Mouse (Mus musculus) limb, embryonic 11.5 days (tissue): ENCODE measurements around the gene Nmi. TPM values are rescaled to one million over a fixed set of nuclear protein-coding genes. Genes with fewer than 3 reads are reported as not detected.
"Not testable (repeated sequence)": the region's sequence is repeated elsewhere in the genome, so short reads cannot be mapped to it uniquely, and the experiment has no call there.

ENCODE experiments used
- ATAC-seq: fragments of 200-750 bp; cut with Nextera tagmentation; 2 replicates; pipeline ENCODE4 v1.8.0; 2017; ENCODE audit warnings: low read depth; ENCODE audit not compliant: insufficient number of reproducible peaks, low FRiP score, low TSS enrichment
- DNase-seq: peaks from one replicate; pipeline ENCODE4 v3.0.0-alpha.2; 2015; ENCODE audit warnings: low spot score
- H3K27ac ChIP-seq: fragments of 300-500 bp; sonication (generic); replicated peaks from 2 replicates; pipeline ENCODE4 v1.5.1; 2014; ENCODE audit warnings: low read depth, mild to moderate bottlenecking, low read length
- H3K27me3 ChIP-seq: fragments of 300-500 bp; sonication (generic); 2 replicates; pipeline ENCODE4 v1.6.1; 2014; ENCODE audit warnings: mild to moderate bottlenecking, low read length, mixed read lengths; ENCODE audit not compliant: control insufficient read depth, insufficient read depth
- H3K36me3 ChIP-seq: fragments of 300-500 bp; sonication (generic); 2 replicates; pipeline ENCODE4 v1.6.1; 2014; ENCODE audit warnings: mild to moderate bottlenecking, low read length, moderate library complexity, mixed read lengths; ENCODE audit not compliant: control insufficient read depth, insufficient read depth
- H3K4me1 ChIP-seq: fragments of 300-500 bp; sonication (generic); 2 replicates; pipeline ENCODE4 v1.6.1; 2014; ENCODE audit warnings: low read length, mixed read lengths; ENCODE audit not compliant: control insufficient read depth, insufficient read depth
- H3K4me2 ChIP-seq: fragments of 300-500 bp; sonication (generic); 2 replicates; pipeline ENCODE4 v1.6.1; 2014; ENCODE audit warnings: low read depth, mild to moderate bottlenecking, moderate library complexity; ENCODE audit not compliant: severe bottlenecking
- H3K4me3 ChIP-seq: fragments of 300-500 bp; sonication (generic); 2 replicates; pipeline ENCODE4 v1.5.1; 2014; ENCODE audit warnings: low read depth, low read length
- H3K9ac ChIP-seq: fragments of 300-500 bp; sonication (generic); 2 replicates; pipeline ENCODE4 v1.6.1; 2014; ENCODE audit warnings: mild to moderate bottlenecking, low read length
- H3K9me3 ChIP-seq: fragments of 300-500 bp; sonication (generic); 2 replicates; pipeline ENCODE4 v1.6.1; 2016; ENCODE audit warnings: low read length; ENCODE audit not compliant: control insufficient read depth
- WGBS: fragments of 180-500 bp; shearing (Covaris S2); extraction: QIAGEN DNeasy Blood & Tissue Kit; methylation state at CpG from one replicate; pipeline ENCODE4 v1.1.7; 2014; 5-methylcytosine and 5-hydroxymethylcytosine counted together
- polyA plus RNA-seq: library from polyadenylated mRNA; unstranded; fragments of >200 nt; fragmentation: Nextera tagmentation; extraction: Ambion mirVana; gene quantifications from 2 replicates; pipeline ENCODE4 v1.2.1, GENCODE M21; 2014

Nmi gene
- 8.3 and 8.9 TPM in 2 replicates for polyA plus RNA-seq

- Histone ChIP-seq H3K4me3 (peak within 1 kb of the TSS; percentile 55), H3K27me3 (no peaks in the 10 kb centered on the region), H3K27ac (no peak within 1 kb of the TSS; the same call in 1 of the 2 replicates), H3K9ac (peak within 1 kb of the TSS; percentile 63), H3K36me3 (no peaks in the 10 kb centered on the region), H3K4me1 (no peaks in the 10 kb centered on the region), H3K4me2 (peak within 1 kb of the TSS; percentile 60), H3K9me3 (no peaks in the 10 kb centered on the region)
- DNase-seq (peak; percentile 28), ATAC-seq (0 out of 2 replicates have a peak, but pooled peaks have one; percentile 44)
- WGBS, result 82% methylated on average over 9 of the region's 9 CpGs
Measured at GRCm38 (mm10) chr2:51973410-51973968, at the start of gene Nmi. Gene Nmi (minus strand): TSS chr2:51973494.

- ATAC-seq (no peak), DNase-seq (no peak)
- no peak overlapping the region for H3K4me3 ChIP-seq
- no peak overlapping the region for H3K4me2 ChIP-seq
- no peak overlapping the region for H3K9ac ChIP-seq
- WGBS, result 55% methylated on average over 7 of the region's 7 CpGs
- no peaks in the 10 kb centered on the region for H3K9me3 ChIP-seq
- H3K36me3 ChIP-seq, result no peaks in the 10 kb centered on the region
- H3K27me3 ChIP-seq, result no peaks in the 10 kb centered on the region
- no peaks in the 10 kb centered on the region for H3K4me1 ChIP-seq
- H3K27ac ChIP-seq, result no peak overlapping the region
Measured at GRCm38 (mm10) chr2:52016361-52016760, 43.1 kb upstream of the Nmi start.

- Histone ChIP-seq H3K4me2 (no peak overlapping the region), H3K27me3 (no peaks in the 10 kb centered on the region), H3K4me3 (no peak overlapping the region), H3K27ac (no peak overlapping the region), H3K36me3 (no peaks in the 10 kb centered on the region), H3K9ac (no peak overlapping the region), H3K4me1 (no peaks in the 10 kb centered on the region), H3K9me3 (no peaks in the 10 kb centered on the region)
- no peak for ATAC-seq
- DNase-seq, result no peak
- 79% methylated on average over 9 of the region's 9 CpGs for WGBS
Measured at GRCm38 (mm10) chr2:52013306-52013820, 40.1 kb upstream of the Nmi start.

GRCm38 (mm10) chr2:52011820-52012219, 38.5 kb upstream of the Nmi start:
- not testable (repeated sequence) for ATAC-seq, H3K4me3 ChIP-seq, H3K27me3 ChIP-seq, H3K4me2 ChIP-seq, H3K36me3 ChIP-seq, H3K27ac ChIP-seq, H3K9ac ChIP-seq, DNase-seq, H3K4me1 ChIP-seq, H3K9me3 ChIP-seq
- 77% methylated on average over 3 of the region's 3 CpGs for WGBS

GRCm38 (mm10) chr2:52006380-52006779, 33.1 kb upstream of the Nmi start:
- H3K4me1 ChIP-seq, result no peaks in the 10 kb centered on the region
- no peak for ATAC-seq
- H3K9ac ChIP-seq, result no peak overlapping the region
- 64% methylated on average over 3 of the region's 3 CpGs for WGBS
- no peaks in the 10 kb centered on the region for H3K9me3 ChIP-seq
- DNase-seq, result peak; percentile 25
- H3K27ac ChIP-seq, result no peak overlapping the region
- no peaks in the 10 kb centered on the region for H3K36me3 ChIP-seq
- no peak overlapping the region for H3K4me3 ChIP-seq
- H3K27me3 ChIP-seq, result no peaks in the 10 kb centered on the region
- no peak overlapping the region for H3K4me2 ChIP-seq

GRCm38 (mm10) chr2:52002299-52002698, 29.0 kb upstream of the Nmi start:
- not testable (repeated sequence) for H3K27ac ChIP-seq, H3K4me3 ChIP-seq, H3K9ac ChIP-seq, H3K9me3 ChIP-seq, H3K4me1 ChIP-seq, DNase-seq, H3K36me3 ChIP-seq, H3K27me3 ChIP-seq, H3K4me2 ChIP-seq, ATAC-seq
- 91% methylated on average over 10 of the region's 10 CpGs for WGBS

GRCm38 (mm10) chr2:52001521-52001920, 28.2 kb upstream of the Nmi start:
- 87% methylated on average over 8 of the region's 8 CpGs for WGBS
- H3K9me3 ChIP-seq, result no peaks in the 10 kb centered on the region
- ATAC-seq (no peak), DNase-seq (no peak)
- H3K4me1 ChIP-seq, result no peaks in the 10 kb centered on the region
- H3K36me3 ChIP-seq, result no peaks in the 10 kb centered on the region
- H3K4me2 ChIP-seq, result no peak overlapping the region
- H3K27ac ChIP-seq, result no peak overlapping the region
- no peak overlapping the region for H3K4me3 ChIP-seq
- no peaks in the 10 kb centered on the region for H3K27me3 ChIP-seq
- H3K9ac ChIP-seq, result no peak overlapping the region

GRCm38 (mm10) chr2:51999996-52000395, 26.7 kb upstream of the Nmi start:
- H3K36me3 ChIP-seq, result no peaks in the 10 kb centered on the region
- no peaks in the 10 kb centered on the region for H3K4me1 ChIP-seq
- H3K27ac ChIP-seq, result no peak overlapping the region
- ATAC-seq (no peak), DNase-seq (no peak)
- H3K4me2 ChIP-seq, result no peak overlapping the region
- 69% methylated on average over 7 of the region's 7 CpGs for WGBS
- H3K27me3 ChIP-seq, result no peaks in the 10 kb centered on the region
- H3K9ac ChIP-seq, result no peak overlapping the region
- H3K9me3 ChIP-seq, result no peaks in the 10 kb centered on the region
- no peak overlapping the region for H3K4me3 ChIP-seq

- Histone ChIP-seq H3K4me1 (no peaks in the 10 kb centered on the region), H3K36me3 (no peaks in the 10 kb centered on the region), H3K9ac (no peak overlapping the region), H3K27ac (no peak overlapping the region), H3K4me2 (no peak overlapping the region), H3K27me3 (no peaks in the 10 kb centered on the region), H3K4me3 (no peak overlapping the region), H3K9me3 (no peaks in the 10 kb centered on the region)
- DNase-seq (no peak), ATAC-seq (no peak)
- 90% methylated on average over 6 of the region's 6 CpGs for WGBS
Measured at GRCm38 (mm10) chr2:51991447-51991846, 18.2 kb upstream of the Nmi start.
